ENCODE assay signal across 20 mouse cellular contexts in genomic region chr3:65515751-65516150, GRCm38 (mm10). TPM values are rescaled to one million over a fixed set of nuclear protein-coding genes. Genes with fewer than 3 reads are reported as not detected.
DNase-seq lines count a peak whose midpoint lies in the region; ATAC-seq and TF ChIP-seq lines count a peak whose summit lies in the region.
"Had no signal": no experiment of that assay in that cellular context is flagged by ENCODE, and none has a peak within 500 bp of the region (broad histone marks: within the 10 kb centered on the region; RNA-seq: fewer than 3 reads in every experiment).

No protein-coding gene starts in this region.

- DNase-seq in lung, postnatal 0 days (ENCODE audit: low spot score) = peak; percentile 46
- no peak for DNase-seq in lung, adult 2 months
- peak; percentile 87 for DNase-seq in splenic B cell, adult 2 months (ENCODE audit: low read depth, low spot score)
- DNase-seq in ovary, adult 18-20 months (ENCODE audit: low spot score) = no peak
- no peak for DNase-seq in gastrocnemius, adult 18-20 months (ENCODE audit: low spot score)
- DNase-seq: adrenal gland, adult 2 months; cerebellum, adult 9-10 months; forebrain, postnatal 0 days; gastrocnemius, postnatal 10 days; heart, postnatal 4 days; kidney, adult 18-20 months; kidney, postnatal 36 days; thymus, postnatal 36 days had no signal

- ATAC-seq in lung, postnatal 0 days = no peak
- ATAC-seq in CD4-positive, CD25-positive, alpha-beta regulatory T cell, adult 4 months = peak; percentile 34
- peak; percentile 36 for ATAC-seq in intestine, embryonic 16.5 days
- ATAC-seq: forebrain, postnatal 0 days; midbrain, embryonic 16.5 days; Patski had no signal

- TF ChIP-seq EP300 in lung, postnatal 0 days (IDR thresholded peaks at IDR 0.05) = no peak

- H3K27me3 ChIP-seq in lung, postnatal 0 days (replicated peaks; ENCODE audit: insufficient read depth, low read length) = no peaks in the 10 kb centered on the region
- H3K27me3 ChIP-seq in intestine, embryonic 16.5 days (replicated peaks; ENCODE audit: control insufficient read depth, insufficient read depth, low read length) = no peaks in the 10 kb centered on the region
- no peaks in the 10 kb centered on the region for H3K27me3 ChIP-seq in splenic B cell, adult 2 months (ENCODE audit: control insufficient read depth, insufficient read depth, low read length, poor library complexity, severe bottlenecking)
- H3K27me3 ChIP-seq: limb, embryonic 13.5 days; lung, embryonic 15.5 days; Patski had no signal

- no peak overlapping the region for H3K4me3 ChIP-seq in lung, postnatal 0 days (ENCODE audit: low read depth, low read length)
- no peak overlapping the region for H3K4me3 ChIP-seq in lung, adult 2 months (replicated peaks; ENCODE audit: extremely low read depth, low read depth, low read length)
- no peak overlapping the region for H3K4me3 ChIP-seq in intestine, embryonic 16.5 days (ENCODE audit: low read length)
- H3K4me3 ChIP-seq: limb, embryonic 13.5 days; lung, embryonic 15.5 days had no signal

- no peak overlapping the region for H3K4me2 ChIP-seq in lung, postnatal 0 days (replicated peaks; ENCODE audit: low read depth, low read length)
- H3K4me2 ChIP-seq in intestine, embryonic 16.5 days (ENCODE audit: low read depth, low read length) = no peak overlapping the region
- H3K4me2 ChIP-seq: heart, embryonic 11.5 days; limb, embryonic 13.5 days; lung, embryonic 15.5 days had no signal

- WGBS in lung, postnatal 0 days = 69% methylated on average over 2 of the region's 2 CpGs
- 62% methylated on average over 2 of the region's 2 CpGs for WGBS in lung, adult 2 months
- WGBS in intestine, embryonic 16.5 days = 73% methylated on average over 2 of the region's 2 CpGs

- no peak overlapping the region for H3K27ac ChIP-seq in lung, postnatal 0 days (ENCODE audit: low read length)
- no peak overlapping the region for H3K27ac ChIP-seq in intestine, embryonic 16.5 days (ENCODE audit: low read length)
- H3K27ac ChIP-seq: limb, embryonic 13.5 days; lung, embryonic 15.5 days had no signal

- H3K36me3 ChIP-seq in lung, postnatal 0 days (ENCODE audit: insufficient read depth, low read length) = no peaks in the 10 kb centered on the region
- no peaks in the 10 kb centered on the region for H3K36me3 ChIP-seq in intestine, embryonic 16.5 days (ENCODE audit: control insufficient read depth, insufficient read depth, low read length)
- H3K36me3 ChIP-seq in splenic B cell, adult 2 months (ENCODE audit: control insufficient read depth, insufficient read depth, low read length, poor library complexity, severe bottlenecking) = no peaks in the 10 kb centered on the region
- H3K36me3 ChIP-seq: limb, embryonic 13.5 days; lung, embryonic 15.5 days had no signal

- TF ChIP-seq POLR2A in lung, adult 2 months (IDR thresholded peaks at IDR 0.05; ENCODE audit: borderline replicate concordance, extremely low read depth, low read depth, low read length) = no peak

- H3K9ac ChIP-seq in lung, postnatal 0 days (replicated peaks; ENCODE audit: low read depth) = no peak overlapping the region
- no peak overlapping the region for H3K9ac ChIP-seq in intestine, embryonic 16.5 days (ENCODE audit: low read depth, low read length)
- H3K9ac ChIP-seq: forebrain, postnatal 0 days; limb, embryonic 13.5 days; lung, embryonic 15.5 days had no signal

- no peaks in the 10 kb centered on the region for H3K9me3 ChIP-seq in lung, postnatal 0 days (ENCODE audit: low read length)
- H3K9me3 ChIP-seq in intestine, embryonic 16.5 days (ENCODE audit: control insufficient read depth, low read length) = no peaks in the 10 kb centered on the region
- H3K9me3 ChIP-seq: limb, embryonic 13.5 days; lung, embryonic 15.5 days had no signal

- TF ChIP-seq CTCF in lung, postnatal 0 days (IDR thresholded peaks at IDR 0.05) = no peak
- no peak for TF ChIP-seq CTCF in lung, adult 2 months (IDR thresholded peaks at IDR 0.05; ENCODE audit: insufficient read depth, low read length)

- H3K4me1 ChIP-seq in lung, postnatal 0 days (ENCODE audit: insufficient read depth, low read depth, low read length) = no peaks in the 10 kb centered on the region
- no peaks in the 10 kb centered on the region for H3K4me1 ChIP-seq in lung, adult 2 months (ENCODE audit: control insufficient read depth, insufficient read depth, low read length)
- H3K4me1 ChIP-seq in intestine, embryonic 16.5 days (ENCODE audit: control insufficient read depth, insufficient read depth, low read length) = peaks cover 5% of the 10 kb centered on the region; the same call in 1 of the 2 replicates

RNA-seq across cellular contexts. Expression of gene Tiparp, which starts 12.5 kb away (rescaled TPM):
- 45.1 and 45.3 TPM in 2 replicates for polyA plus RNA-seq in lung, postnatal 0 days (2015; fragmentation: Nextera tagmentation; extraction: Ambion mirVana)
- polyA plus RNA-seq in lung, adult 2 months (2012; rRNA removed) = 4.7 and 5.7 TPM in 2 replicates
- polyA plus RNA-seq in CD4-positive, CD25-positive, alpha-beta regulatory T cell, adult 4 months (2017; shearing (Covaris generic)) = 1 to 10 TPM; 4.0 to 5.4 TPM
- polyA plus RNA-seq in intestine, embryonic 16.5 days (2015; fragmentation: Nextera tagmentation; extraction: Ambion mirVana) = 39.5 and 41.9 TPM in 2 replicates
- 10 to 100 TPM; 14.0 to 41.9 TPM for total RNA-seq in gastrocnemius, adult 18-20 months (2021)

Comparison
In these comparisons a context has a peak if more than half of its experiments do, and no peak if none do; other contexts are left out.
1. DNase-seq: peak in lung, postnatal 0 days (single experiment) and splenic B cell, adult 2 months (single experiment); none in lung, adult 2 months (single experiment), ovary, adult 18-20 months (single experiment) and gastrocnemius, adult 18-20 months (single experiment).